Mouse (Mus musculus) liver, adult 2 months (tissue): ENCODE results near the gene Fat2.

Experiments
- CTCF ChIP-seq: fragments of 200-500 bp; IDR thresholded peaks from 2 replicates; pipeline ENCODE4 v1.5.1; 2011; ENCODE audit warnings: low read depth, low read length, control low read depth
- POLR2A ChIP-seq: fragments of 200-500 bp; IDR thresholded peaks from 2 replicates; pipeline ENCODE4 v1.6.1; 2011; ENCODE audit warnings: low read length, control low read depth; ENCODE audit not compliant: insufficient read depth; ENCODE audit errors: extremely low read depth

GRCm38 (mm10) chr11:55365840-55366239, 29.5 kb upstream of the Fat2 start:
- TF ChIP-seq POLR2A (no peak), CTCF (no peak)
